Mouse (Mus musculus) adrenal gland (tissue): ENCODE data around the gene Rptn.

Experiments
- intact Hi-C: fragments of 180-260 bp; cut with DNase I; formaldehyde crosslinking; loops from one replicate; pipeline ENCODE4 v1.15.1; 2025
- long read RNA-seq, 2 experiments: library from polyadenylated mRNA; unstranded; transcript quantifications; one replicate each; pipeline ENCODE4 v2.0.0; 2020; ENCODE audit warnings: borderline replicate concordance in 1 of 2; ENCODE audit not compliant: insufficient replicate concordance in 1 of 2

Gene Rptn
- long read RNA-seq, experiment 1: 0 reads
- long read RNA-seq, experiment 2: 0 reads

DNA sequence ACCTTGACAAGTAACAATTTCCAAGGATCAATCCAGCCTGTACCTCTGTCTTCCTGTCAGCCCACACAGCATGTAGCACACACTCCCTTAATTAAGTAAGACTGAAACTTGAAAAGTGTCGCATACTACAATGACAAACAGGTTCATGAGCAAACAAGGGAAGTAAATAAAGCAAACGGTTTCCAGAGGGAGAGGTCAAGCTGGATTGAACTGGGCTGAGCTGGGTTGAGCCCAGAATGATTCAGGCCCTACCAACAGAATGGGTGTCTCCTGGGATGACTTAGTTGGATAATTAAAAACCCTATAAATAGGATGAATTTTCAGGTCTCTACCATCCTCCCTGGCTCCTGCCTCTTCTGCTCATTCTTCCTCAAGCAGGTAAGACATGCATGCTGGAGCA is at the start of gene Rptn:
Gene Rptn, plus strand, starts transcription at position 334 of the 400 bp plus-strand sequence.
- intact Hi-C loops: no loop called here

DNA sequence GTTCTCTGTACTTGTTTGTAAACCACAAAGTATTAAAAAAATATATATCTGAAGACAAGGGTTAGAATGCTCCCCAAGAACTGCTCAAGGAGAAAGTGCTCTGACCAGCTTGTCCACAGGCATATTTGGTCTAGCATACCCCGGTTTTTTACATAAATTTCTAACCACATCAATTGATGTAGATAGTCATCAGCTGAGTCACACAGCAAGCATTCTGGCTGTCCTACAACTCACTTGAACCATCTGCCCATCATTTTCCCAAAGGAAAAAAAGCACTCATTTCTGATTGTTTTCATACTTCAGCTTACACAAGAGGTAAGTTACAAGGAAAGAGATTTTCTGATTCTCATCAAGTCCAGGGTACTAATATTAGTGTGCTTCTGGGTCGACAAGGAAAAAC is 46.6 kb upstream of the Rptn start:
- intact Hi-C loops: no loop called here

DNA sequence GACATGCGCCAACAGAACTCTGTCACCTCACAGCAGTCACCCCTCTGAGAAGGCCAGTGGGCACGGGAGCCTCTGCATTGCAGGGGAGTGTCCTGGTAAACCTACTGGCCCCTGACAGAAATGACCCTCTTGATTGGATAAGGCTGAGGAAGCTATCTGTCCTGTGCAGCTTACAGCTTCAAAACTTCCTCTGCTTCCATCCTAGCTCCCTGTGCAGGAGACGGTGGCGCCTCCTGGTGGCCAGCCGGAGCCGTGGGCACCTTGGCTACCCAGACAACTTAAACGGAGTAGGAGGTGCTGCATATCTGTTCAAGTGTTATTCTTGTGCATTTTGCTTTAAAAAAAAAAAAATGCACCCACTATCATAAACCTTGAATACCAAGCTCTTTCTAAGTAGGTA is 33.5 kb upstream of the Rptn start:
- intact Hi-C loops: loop anchor here (2.0 to 5.0 kb wide), 2 partner anchors 45 to 228 kb away; no protein-coding TSS in a partner anchor

DNA sequence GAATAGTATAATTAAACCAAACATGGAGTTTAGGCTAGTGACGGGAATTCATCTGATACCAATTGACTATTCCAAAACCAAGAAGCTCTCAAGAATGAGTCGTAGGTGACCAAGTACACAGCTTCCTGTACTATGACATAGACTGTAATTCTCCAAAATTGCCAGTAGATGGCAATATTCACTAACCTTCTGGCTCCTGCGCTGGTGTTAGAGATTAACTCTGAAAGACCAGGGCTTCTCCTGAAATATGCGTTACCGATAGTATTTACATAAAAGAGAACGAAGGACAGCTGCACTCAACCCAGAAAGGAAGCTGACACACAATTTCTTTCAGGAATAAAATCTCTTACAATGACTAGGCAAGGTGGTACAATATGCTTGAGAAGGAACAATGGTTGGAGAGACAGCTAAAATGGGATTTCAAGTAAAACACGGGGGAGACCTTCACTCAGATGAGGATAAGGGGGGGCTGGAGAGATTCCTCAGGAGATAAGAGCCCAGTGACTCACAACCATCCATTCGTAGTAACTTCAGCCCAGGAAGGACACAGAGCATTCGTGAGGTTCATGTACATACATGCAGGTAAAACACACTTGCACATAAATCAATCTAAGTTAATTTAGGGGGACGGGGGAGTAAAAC is 31.4 kb upstream of the Rptn start:
- intact Hi-C loops: loop anchor here (1.0 to 5.0 kb wide), 4 partner anchors 45 to 230 kb away; no protein-coding TSS in a partner anchor

DNA sequence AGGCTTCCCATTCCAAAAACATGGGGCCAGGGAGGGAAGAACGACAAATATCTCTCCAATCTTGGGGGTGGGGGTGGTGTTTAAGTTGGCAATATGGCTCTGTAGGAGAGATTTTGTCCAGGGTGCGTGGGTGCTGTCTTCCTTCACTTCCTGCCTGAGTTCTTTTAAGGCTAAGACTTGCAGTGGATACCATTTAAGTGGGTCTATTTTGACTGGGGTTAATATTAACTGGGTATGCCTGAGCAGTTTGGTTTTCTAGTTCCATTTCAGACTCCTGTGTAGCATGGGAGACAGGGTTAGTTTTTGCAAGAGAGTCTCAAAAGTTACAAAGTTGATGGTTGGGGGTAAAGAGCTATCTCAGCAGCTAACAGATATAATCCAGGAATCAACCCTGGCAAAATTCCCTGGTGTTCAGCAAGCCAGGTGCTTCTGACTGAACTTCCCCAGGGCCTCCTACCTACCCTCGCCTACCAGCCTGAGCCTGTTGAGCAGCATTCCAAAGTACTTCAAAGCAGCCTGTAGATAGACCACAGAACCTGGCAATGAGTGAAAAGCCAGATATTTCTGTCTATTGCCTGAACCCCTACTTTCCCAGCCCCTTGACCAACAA is 26.4 kb upstream of the Rptn start:
- intact Hi-C loops: no loop called here

DNA sequence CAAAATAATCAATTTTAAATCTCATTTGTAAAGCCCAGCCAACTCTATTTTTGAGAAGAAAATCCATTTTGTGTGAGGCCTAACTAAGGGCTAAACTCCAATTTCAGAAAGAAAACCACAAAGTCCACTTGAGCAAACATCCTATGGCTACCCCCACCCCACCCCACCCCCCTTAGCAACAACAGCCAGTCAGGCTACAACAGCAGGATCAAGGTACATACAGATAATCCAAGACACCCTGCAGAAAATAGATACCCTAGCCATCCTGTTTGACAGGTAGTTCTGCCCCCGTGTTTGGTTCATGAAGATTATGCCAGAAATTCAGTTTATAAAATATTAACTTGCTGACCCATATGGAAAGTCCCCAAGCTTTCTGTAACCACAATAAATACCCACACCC is 25.3 kb upstream of the Rptn start:
- intact Hi-C loops: no loop called here

DNA sequence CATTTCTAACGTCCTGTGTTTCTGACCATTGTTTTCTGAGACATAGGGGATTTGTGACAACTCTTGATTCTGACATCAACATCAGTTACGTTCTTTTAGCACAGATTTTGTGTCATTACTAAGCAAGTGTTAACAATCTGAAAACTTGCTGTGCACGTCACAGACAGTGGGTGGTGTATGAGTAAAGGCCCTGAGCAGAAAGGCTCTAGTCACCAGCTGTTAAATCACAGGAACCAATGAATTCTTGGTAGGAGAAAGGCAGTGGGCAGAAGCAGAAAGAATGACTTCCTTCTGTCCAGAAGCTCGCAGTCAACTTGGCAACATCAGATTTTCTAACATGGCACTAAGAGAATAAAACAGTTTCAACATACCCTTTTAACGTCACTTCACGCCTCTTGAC is 20.1 kb upstream of the Rptn start:
- intact Hi-C loops: no loop called here

DNA sequence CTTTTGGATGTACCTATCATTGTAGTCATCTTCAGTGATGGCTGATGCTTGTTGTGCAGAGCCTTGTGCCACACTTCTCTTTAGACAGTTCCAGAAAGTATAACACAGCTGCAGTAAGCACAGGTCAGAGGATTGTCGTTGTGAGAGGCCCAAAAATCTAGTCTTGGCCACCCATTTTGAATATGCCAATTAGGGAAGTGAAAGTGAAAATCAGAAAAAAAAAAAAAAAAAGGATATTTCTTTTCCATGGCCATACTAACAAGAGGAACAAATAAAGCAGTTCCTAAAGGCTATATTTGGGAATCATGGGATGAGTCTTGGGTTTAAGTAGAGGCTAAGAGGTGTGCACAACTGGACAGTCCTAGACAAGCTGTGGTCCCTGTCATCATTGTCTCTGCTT is 18.3 kb upstream of the Rptn start:
- intact Hi-C loops: no loop called here

DNA sequence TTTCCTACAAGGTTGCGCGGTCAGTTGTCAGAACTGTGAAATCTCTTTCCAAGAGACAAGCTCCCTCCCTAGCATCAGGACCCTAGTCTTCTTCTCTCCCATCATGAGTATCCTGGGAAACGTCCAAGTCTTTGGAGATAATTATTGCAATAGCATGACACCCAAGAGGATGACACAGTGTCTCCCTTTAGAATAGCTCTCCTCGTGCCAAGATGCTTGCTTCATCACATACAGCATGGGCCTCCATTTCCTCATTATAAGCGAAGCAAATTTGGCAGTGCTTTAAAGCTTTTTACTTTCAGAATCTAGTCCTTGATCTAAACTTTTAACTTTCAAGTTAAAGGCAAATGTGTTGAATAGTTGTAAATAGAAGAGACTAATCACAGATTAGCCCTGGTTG is 17.9 kb upstream of the Rptn start:
- intact Hi-C loops: no loop called here

DNA sequence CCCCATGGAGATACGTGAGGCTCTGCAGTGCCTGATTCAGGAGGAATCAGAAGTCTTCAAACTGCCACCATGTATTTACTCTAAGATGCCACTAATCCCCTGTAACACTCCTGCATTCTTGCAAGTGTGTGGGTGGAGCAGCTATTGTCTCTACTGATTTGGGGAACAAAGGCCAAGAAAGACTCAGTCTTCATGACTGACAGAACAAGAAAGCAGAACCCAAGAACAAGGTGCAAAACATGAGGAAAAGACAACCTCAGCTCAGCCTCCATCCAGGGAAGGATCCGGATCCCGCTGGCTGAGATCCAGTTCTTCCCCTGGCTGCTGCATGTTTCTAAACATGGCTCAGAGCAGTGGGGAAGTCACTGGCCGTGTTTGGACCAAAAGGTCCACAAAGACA is 15.4 kb upstream of the Rptn start:
- intact Hi-C loops: no loop called here

DNA sequence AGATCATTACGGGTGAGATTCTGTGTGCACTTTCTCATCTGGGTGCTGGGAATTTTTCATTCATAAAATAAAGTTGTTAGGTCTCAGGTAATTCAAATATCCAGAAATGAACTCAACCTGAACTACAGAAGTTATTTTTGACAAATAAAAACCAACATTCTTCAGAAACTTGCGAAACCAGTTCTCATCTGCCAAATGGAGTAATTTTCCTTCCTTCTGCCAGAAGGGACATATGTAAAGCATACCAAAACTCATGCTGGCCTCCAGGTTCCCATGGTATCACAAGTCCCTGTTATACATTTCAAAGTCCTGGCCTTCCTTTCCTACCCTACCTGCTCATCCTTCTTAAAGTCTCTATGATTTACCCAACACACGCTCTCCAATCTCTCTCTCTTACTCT is 10.4 kb downstream of the Rptn start:
- intact Hi-C loops: no loop called here

DNA sequence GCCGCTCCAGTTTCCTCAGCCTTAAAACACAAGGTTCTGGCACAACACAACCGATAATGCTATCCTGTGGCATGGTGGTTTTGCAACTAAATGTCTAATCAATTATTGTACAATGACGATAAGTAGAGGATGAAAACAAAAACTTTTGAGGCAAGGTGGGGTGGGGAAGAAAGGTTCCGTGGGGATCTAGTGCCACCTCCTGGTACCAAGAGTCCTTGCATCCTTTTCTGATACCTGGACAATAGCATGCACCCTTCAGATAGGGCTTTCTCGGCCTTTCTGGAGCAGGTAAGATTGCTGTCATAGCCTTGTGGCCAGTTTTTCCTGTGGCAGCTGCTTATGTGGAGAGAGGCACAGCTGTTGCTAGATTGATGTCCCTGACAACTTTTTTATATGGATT is 13.5 kb downstream of the Rptn start:
- intact Hi-C loops: loop anchor here (1.0 kb wide), 1 partner anchor 45 kb away; no protein-coding TSS in a partner anchor

DNA sequence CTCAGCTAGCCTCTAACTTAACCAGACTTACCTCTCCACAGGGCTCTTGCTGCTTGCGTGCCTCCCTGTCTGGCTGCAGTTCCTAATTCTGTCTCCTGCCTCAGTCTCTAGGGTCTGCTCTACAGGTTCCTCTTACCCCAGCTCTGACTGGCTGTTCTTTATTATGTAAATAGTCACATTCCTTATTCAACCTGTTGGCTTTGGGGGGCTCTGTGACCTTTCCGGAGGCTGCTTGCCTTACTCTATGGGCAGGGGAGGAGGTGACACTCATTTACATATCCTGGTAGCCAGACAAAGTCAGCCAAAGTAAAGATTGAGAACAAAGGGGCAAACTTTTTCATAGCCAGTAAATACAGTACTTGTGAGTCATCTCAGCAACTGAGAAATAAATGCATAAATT is 18.4 kb downstream of the Rptn start:
- intact Hi-C loops: no loop called here

DNA sequence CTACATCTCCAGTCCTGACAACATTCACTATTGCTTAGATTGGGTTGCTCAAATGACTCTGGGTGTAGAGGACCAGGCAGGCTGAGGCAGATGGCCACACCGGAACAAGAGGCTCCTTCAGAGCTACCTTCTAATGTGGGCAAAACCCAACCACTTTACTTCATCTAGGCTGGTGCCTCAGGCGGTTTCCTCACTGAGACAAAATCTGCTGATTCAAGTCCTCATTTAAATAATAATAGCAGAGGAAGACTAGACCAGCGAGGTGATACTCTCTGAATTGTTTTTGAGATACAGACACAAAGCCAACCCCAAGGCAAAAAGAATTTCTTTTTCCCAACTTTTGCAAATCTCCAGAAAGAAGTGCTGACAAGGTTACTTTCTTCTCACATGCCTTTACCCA is 38.2 kb downstream of the Rptn start:
- intact Hi-C loops: no loop called here

DNA sequence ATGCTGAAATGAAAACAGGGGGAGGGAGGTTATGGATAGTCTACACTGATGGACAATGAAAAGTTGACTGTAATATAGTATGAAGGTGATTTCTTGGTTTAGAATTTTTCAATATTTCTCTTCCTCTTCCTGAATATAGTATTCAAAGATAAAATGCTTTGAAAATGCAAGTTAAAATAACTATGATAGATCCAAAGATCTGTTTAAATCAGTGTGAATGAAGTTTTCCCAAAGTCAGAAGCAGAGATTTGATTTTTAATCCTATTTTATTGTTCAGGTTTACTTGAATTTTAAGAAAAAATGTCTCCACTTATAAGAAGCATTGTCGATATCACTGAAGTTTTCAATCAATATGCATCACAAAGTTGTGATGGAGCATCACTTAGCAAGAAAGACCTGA is 48.5 kb downstream of the Rptn start, which contains the start of gene Tchh:
Gene Tchh, plus strand, starts transcription at position 301 of the 400 bp plus-strand sequence.
- intact Hi-C loops: no loop called here

DNA sequence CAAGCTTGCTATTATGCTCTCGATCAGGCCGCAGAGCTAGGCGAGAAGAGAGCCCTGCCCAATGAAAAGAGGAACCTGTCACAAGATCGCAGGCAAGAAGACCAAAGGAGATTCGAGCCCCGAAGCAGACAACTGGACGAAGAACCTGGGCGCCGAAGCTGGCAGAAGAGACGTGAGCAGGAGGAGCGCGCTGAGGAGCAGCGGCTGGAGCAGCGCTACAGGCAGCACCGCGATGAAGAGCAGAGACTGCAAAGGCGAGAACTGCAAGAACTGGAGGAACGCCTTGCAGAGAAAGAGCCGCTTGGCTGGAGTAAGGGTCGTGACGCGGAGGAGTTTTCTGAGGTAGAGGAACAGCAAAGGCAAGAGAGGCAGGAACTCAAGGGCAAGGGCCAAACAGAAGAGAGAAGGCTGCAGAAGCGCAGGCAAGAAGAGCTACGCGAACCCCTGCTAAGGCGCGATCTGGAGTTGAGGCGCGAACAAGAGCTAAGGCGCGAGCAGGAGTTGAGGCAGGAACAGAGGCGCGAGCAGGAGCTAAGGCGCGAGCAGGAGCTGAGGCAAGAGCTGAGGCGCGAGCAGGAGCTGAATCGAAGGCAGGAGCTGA is 50.1 kb downstream of the Rptn start:
- intact Hi-C loops: no loop called here

DNA sequence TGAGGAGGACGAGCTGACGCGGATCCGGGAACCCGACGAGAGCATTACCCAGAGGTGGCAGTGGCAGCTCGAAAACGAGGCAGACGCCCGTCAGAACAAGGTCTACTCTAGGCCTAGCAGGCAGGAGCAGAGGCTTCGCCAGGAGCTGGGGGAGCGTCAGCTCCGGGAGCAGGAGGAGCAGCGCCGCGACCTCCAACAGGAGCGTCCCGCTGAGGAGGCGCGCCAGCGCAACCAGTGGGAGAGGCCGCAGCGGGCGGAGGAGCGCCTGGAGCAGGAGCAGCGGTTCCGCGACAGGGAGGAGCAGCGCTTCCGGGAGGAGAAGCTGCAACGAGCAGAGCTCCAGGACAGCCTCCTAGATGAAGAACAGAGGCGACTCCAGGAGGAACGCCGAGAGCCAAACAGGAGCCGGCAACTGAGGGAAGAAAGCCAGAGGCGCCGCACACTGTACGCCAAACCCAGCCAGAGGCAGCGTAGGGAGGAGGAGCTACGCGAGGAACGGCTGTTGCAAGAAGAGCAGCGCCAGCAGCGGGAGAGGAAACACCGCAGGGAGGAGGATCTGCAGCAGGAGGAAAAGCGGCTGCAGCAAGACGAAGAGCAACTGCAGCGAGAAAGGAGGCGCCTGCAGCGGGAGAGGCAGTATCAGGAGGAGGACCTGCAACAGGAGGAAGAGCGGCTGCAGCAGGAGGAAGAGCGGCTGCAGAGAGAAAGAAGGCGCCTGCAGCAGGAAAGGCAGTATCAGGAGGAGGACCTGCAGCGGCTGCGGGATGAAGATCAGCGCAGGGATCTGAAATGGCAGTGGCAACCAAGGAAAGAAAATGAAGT is 51.1 kb downstream of the Rptn start:
- intact Hi-C loops: loop anchor here (5.0 kb wide), 1 partner anchor 48 kb away; no protein-coding TSS in a partner anchor

DNA sequence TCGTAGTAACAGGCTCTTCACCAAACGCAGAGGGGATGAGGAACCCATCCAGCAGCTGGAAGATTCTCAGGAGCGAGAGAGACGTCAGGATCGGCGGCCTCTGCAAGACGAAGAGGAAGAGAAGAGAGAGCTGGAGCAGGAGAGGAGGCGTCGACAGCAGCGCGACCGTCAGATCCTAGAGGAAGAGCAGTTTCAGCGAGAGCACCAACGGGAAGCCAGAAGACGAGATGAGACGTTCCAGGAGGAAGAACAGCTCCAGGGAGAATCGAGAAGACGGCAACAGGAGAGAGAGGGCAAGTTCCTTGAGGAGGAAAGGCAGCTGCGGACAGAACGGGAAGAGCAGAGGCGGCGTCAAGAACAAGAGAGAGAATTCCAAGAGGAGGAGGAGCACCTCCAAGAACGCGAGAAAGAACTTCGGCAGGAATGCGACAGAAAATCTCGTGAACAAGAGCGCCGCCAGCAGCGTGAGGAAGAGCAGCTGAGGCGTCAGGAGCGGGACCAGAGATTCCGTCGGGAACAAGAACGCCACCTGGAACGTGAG is 51.7 kb downstream of the Rptn start:
- intact Hi-C loops: loop anchor here (5.0 kb wide), 1 partner anchor 47 kb away; no protein-coding TSS in a partner anchor

DNA sequence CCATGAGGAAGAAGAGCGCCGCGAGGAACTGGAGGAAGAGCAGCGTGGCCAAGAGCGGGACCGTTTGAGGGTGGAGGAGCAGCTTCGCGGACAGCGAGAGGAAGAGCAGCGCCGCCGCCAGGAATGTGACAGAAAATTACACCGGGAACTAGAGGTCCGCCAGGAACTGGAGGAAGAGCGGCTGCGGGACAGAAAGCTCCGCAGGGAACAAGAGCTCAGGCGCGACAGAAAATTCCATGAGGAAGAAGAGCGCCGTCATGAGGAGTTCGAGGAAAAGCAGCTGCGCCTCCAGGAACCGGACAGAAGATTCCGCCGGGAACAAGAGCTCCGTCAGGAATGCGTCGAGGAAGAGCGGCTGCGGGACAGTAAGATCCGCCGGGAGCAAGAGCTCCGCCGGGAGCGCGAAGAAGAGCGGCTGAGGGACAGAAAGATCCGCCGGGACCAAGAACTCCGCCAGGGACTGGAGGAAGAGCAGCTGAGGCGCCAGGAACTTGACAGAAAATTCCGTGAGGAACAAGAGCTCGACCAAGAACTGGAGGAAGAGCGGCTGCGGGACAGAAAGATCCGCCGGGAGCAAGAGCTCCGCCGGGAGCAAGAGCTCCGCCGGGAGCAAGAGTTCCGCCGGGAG is 52.7 kb downstream of the Rptn start:
- intact Hi-C loops: loop anchor here (5.0 kb wide), 1 partner anchor 46 kb away; no protein-coding TSS in a partner anchor

DNA sequence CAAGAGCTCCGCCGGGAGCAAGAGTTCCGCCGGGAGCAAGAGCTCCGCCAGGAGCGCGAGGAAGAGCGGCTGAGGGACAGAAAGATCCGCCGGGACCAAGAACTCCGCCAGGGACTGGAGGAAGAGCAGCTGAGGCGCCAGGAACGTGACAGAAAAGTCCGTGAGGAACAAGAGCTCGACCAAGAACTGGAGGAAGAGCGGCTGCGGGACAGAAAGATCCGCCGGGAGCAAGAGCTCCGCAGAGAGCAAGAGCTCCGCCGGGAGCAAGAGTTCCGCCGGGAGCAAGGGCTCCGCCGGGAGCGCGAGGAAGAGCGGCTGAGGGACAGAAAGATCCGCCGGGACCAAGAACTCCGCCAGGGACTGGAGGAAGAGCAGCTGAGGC is 53.2 kb downstream of the Rptn start:
- intact Hi-C loops: loop anchor here (5.0 kb wide), 1 partner anchor 46 kb away; no protein-coding TSS in a partner anchor
